Mouse (Mus musculus): ENCODE results near the gene Prkar2b.

Gene Prkar2b

DNA sequence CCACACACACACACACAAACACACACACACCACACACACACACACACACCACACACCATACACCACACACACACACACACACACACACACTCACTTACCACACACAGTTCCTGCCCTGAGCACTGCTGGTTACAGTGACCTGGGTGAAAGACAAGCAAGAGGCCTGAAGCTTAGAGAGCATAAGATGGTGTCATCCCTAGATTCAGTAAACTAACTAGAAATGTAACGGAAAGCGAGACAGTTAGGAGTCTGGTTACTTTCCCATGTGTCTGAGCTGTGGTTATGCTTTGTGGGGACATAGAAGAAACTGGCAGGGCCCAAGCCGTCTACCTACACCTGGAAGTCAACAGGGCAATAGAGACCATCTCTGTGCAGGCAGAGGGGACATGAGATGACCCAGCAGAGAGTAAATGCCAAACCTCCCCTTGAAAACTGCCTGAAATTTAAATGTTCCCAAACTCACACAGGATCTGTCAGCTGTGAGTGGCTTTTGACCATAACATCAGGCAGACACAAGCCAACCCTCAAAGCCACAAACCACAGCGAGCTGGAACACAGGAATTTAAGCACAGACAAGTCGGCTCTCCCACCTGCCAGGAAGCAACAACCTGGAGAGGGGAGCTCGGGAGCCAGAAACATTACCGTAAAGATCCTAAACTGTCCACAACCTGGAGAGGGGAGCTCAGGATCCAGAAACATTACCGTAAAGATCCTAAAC, 51.7 kb downstream of the Prkar2b start:
- no peak for DNase-seq (ENCODE audit: low spot score)

DNA sequence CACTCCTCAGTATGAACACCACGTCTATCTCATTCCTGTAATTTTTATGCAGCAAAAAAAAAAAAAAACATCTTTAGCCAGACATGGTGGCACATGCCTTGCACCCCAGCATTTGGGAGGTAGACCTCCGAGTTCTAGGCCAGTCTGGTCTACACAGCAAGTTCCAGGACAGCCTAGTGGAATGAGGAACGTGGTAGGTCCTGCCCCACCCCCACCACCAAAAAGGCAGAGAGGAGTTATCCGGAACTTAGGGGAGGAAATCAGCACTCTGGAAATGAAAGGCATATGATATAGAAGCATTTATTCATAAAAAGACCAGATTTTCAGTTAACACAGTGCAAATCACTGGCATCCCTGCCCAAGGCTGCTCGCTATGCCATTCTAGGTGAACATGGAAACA, 52.4 kb downstream of the Prkar2b start:
- DNase-seq (ENCODE audit: low spot score) = no peak

DNA sequence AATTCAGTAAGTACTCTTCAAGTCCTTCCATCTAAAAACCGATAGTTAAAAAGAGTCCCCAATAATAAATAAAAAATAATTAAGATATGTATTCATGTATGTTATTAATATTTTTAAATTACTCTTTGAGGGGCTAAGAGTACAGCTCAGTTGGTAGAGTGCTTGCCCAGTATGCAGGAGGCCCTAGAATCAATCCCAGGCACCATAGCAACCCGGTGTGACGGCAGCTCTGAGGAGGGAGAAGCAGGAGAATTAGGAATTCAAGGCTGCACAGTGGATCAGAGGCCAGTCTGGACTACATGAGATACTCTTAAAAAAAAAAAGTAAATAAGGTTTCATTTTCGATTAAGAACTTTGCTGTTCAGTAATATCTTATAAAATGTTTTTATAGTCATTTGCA, 53.5 kb downstream of the Prkar2b start:
- no peak for DNase-seq (ENCODE audit: low spot score)

DNA sequence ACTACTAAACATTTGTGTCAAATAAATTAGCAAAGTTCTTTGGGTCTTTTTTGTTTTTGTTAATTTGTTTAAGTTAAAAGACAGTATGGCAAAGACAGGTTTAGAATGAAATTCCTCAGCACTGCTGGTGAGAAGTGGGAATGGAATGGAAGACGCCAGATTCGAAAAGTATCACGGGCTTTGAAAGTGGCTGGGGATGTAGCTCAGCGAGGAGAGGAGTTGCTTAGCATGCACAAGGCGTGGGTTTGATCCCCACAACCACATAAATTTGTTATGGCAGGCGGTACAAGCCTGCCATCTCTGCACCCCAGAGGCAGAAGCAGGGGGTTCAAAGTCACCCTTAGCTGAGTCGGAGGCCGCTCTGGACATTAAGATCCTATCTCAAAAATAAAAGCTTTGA, 54.1 kb downstream of the Prkar2b start:
- no peak for DNase-seq (ENCODE audit: low spot score)

DNA sequence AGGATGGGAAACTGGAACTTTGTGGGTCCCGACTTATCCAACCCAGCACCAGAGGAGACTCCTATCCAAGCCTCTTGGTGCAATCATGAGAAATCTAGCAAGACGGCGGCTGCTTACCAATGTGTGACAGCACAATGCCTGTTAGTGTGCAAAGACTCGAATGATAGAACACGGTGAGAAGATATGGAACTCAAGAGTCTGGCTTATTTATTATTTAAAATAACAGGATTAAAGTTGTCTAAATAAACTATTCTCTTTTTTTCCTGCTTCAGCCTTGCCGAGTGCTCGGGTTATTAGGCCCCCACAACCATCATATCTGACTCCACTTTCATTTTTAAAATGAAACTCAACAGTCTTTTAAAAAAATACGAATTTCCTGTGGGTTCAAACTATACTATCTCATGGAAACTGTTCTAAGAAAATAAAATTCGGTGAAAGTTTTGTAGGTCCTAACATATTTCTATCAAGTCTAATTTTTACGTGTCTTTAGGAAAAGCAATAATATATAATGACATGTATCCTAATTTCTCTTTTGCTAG, 54.6 kb downstream of the Prkar2b start:
- no peak for DNase-seq (ENCODE audit: low spot score)

DNA sequence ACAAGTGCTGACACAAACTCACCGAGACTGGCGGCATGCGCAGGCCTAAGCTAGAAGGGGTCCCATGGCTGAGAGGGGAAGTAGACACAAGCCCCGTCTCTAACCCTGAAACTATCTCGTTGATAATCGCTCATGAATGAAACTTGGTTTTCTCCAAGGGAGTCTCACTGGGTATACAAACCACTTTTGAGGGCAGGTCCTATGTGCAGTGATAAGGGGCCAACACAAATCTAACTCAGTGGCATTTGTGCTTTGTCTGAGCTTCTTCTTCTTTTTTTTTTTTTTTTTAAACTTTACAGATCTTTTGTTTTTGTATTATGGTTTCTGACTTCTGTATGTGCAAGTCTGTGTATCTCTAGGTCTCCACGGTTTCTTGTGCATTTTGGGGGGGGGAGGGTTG, 60.6 kb downstream of the Prkar2b start:
- DNase-seq (ENCODE audit: low spot score) = no peak

DNA sequence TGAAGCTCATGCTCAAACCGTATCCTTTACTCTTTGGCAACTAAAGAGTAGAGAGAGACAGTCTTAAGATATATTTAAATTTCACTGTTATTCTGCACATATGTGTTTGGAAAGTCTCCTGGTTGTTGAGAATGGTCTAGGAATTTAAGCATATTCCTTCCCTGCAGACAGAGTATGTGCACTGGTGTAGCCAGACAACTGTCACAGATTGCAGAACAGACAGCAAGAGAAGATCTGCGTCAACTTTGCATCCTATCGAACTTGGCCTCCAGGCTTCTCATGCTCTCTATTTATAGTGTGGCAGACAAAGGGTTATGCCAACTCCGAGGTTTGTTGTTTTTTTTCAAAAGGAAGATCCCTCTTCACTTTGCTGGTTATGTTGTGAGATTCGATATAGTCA, 62.4 kb downstream of the Prkar2b start:
- DNase-seq (ENCODE audit: low spot score) = no peak

DNA sequence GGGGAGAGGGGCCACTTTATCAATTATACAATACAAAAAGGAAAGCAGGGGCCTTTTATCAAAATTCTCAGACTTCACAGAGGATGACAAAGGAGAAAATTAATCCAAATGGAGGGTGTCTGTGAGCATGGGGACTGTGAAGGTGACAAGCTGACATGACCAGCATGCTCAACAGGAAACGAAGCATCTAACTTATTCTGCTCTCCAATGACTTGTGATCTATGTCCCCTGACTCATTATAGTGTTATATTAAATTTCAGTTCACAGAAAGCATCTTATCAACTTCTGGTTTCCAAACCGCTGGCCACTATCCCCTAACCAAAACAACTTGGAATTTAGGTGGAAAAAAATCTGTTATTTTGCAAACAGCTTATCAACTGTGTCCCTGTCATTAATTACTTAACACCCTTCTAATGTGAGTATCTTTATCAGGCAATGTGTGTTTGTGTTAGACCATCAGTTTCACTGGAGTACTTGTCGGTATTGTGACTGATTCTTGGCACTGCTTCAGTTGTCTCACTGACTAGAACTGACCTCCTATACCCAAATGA, 63.7 kb downstream of the Prkar2b start:
- DNase-seq (ENCODE audit: low spot score) = no peak

DNA sequence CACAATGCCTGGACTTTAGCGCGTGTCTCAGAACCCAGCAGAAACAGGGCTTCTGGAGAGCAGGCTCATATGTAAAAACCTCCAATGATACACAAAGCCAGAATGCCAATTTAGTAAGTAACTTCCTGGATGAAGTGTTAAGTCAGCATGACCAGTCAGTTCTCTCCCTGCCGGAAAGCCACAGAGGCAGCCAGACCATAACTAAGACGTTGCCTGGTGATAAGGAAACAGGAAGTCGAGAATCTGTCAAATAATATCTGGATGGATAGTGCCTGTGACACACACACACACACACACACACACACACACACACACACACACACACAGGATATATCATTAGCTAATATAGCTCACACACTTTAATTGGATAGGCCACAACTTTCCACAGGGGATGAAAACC, 64.2 kb downstream of the Prkar2b start:
- DNase-seq (ENCODE audit: low spot score) = no peak

DNA sequence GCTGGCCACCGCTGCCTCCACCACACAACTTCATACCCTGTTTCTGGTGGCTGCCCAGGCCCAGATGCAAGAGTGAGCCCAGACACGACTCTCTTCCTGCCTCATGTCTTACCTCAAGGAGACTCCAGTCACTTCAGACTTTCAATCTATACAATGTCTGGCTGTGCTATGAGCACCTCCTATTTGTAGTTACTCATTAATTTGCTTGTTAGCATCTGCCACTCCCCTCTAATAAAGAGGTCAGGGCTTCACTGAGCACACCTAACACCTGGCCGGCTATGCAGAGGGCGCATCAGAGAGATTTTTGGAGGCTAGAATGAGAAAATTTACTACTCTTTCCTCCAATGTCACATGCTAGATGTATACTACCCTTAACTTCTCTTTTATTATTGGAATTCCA, 70.5 kb downstream of the Prkar2b start:
- DNase-seq (ENCODE audit: low spot score) = no peak

DNA sequence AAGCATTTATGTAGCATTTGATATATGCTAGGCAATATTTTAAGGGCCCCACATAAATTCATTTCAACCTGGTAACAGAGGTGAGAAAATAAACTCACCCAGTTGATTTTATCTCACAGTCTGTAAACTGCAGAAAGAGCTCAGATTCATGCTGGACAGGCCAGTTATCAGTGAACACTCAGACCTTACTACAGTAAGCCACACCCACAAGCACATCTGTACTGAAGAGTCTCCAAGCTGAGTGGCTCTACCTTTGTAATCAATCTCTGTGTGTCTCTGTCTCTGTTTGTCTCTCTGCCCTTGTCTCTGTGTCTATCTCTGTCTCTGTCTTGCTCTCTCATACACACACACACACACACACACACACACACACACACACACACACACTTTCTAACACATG, 71.4 kb downstream of the Prkar2b start:
- no peak for DNase-seq (ENCODE audit: low spot score)

DNA sequence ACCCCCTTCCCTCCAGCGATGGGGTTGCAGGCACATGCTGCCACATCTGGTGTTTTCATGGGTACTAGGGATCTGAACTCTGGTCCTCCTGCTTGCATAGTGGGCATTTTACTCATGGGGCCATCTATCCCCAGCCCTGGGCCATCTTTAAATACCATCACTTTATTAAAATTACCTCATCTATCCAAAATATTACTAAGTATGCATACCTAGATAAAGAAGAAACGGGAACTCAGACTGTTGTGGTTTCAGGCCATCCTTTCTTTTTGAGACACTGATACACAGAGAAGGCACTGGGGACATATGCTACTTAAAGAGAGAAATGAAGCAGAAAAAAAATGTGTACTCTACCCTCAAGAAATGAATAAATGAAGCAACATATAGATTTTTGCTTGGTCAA, 74.6 kb downstream of the Prkar2b start:
- DNase-seq (ENCODE audit: low spot score) = no peak

DNA sequence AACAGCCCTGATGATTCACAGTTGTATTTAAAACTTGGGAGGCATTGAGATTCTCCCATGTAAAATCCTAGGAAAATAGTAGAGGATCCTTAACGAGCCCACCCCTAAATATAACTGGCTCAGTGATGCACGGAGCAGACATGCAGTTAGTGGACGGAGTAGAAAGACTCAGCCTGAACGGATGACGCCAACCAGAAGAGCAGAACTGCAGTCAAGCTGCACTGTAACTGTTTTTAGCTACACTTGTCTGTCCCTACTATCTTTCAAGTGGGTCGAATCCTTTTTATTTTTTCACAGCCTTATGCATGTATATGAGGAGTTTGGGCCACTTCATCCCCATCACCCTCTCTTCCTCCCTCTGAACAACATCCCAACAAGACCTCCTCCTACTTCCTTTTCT, 75.4 kb downstream of the Prkar2b start:
- DNase-seq (ENCODE audit: low spot score) = no peak

DNA sequence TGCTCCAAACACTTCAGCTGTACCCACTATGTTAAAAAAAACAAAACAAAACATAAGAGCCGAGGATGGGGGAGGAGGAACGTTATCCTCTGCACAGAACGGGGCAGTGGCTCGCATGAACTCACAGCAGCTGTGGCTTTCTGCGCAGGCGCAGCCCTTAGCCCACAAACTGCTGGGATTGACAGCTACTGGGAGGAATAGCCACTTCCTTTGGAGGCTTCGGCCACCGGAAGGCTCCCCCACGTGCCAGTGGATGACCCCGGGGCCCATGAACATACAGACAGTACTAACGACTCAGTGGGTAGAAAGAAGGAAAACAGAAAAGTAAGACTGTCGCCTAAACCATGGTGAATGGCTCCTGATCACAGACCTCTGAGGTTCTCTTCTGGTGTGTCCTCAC, 76.4 kb downstream of the Prkar2b start:
- no peak for DNase-seq (ENCODE audit: low spot score)

DNA sequence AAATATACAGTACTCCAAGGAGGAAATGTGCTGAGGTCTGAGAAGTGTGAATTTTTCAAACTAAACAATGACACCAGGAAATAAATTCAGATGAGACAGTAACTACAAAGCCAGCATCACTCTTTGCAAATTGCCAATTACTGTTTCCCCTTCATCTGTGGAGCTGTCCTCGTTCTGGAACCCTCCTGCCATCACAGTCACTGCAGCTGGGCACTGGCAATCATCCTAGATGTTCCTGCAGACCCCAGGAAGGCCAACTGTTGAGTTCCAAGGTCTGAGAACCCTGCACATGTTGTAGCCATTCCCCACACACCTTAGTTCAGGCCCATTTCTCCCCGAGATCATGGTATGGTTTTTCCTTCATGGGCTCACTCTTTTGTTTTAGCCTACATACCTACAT, 76.9 kb downstream of the Prkar2b start:
- no peak for DNase-seq (ENCODE audit: low spot score)

DNA sequence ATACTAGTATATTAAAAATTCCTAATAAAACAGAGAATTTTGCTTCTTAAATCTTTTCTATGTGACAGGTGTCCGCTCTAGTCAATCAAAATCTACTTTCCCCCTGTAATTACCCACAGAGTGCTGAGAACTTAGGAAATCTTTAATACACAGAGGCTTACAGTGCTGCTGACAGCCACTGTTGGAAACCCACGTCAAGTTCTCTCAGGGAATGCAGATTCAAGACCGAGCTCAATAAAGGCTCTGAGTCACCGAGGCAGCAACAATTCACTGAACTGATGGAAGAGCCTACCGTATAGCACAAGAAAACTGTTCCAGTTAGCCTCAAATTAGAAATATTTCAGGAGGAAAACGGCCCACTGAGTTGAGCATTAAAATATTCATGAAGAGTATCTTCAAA, 77.3 kb downstream of the Prkar2b start:
- DNase-seq (ENCODE audit: low spot score) = no peak

DNA sequence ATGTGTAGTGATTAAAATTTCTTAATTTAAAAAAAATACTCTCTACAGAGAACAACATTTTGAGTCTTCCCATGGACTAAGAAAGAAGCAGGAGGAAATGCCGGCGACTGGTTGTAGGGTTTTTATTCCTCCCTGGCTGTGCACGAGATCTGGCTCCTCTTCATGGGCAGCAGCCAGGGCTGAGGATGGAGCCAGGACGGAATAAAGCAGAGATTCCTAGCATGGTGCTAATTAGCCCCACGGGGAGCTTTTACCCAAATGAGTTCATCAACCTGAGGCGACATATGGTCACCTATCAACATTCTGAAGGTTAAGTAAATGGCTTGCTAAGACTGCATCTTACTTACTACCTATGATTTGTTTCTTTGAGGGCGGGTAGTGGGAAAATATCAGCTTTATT, 77.9 kb downstream of the Prkar2b start:
- DNase-seq (ENCODE audit: low spot score) = no peak

DNA sequence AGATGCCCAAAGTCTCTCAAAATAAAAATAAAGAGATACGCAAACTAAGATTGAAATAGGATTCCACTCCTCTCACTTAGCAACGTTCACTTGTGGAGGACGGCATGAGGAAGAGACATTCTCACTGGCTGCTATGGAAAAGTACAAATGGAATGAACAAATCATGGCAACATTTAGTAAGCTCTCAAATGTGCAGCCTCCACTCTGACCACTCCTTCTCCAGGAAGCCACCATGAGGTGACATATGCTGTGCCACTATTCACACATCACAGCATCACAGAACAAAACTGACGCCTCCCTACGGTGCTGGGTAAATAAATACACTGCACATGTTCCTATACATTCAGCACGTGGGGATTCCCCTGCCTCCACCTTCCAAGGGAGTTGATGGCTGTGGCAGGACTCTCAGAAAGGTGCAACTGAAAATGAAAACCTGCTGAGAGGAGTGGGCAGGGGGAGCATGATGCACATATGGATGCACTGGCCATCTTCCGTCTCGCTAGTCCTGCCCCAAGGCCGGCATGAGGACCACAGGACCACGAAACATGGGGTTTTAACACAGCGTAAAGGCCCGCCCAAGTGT, 83.4 kb downstream of the Prkar2b start:
- no peak for DNase-seq (ENCODE audit: low spot score)

DNA sequence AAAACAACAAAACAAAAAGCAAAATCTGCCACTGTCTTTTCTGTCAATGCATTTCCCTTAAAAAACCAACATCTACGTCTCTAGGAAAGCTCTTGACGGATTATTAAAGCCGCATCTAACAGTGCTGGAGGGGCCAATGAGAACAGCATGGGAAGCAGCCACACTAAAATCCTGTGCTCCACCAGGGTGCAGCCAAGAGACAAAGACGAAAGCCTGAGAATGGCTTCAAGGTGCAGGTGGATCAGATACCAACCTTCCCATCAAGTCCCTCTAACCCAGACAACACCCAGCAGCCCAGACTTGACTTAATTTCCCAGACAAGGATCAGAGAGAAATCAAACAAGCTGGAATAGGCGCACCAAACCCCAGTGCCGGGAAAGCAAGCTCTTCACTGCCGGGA, 84.6 kb downstream of the Prkar2b start:
- no peak for DNase-seq (ENCODE audit: low spot score)

DNA sequence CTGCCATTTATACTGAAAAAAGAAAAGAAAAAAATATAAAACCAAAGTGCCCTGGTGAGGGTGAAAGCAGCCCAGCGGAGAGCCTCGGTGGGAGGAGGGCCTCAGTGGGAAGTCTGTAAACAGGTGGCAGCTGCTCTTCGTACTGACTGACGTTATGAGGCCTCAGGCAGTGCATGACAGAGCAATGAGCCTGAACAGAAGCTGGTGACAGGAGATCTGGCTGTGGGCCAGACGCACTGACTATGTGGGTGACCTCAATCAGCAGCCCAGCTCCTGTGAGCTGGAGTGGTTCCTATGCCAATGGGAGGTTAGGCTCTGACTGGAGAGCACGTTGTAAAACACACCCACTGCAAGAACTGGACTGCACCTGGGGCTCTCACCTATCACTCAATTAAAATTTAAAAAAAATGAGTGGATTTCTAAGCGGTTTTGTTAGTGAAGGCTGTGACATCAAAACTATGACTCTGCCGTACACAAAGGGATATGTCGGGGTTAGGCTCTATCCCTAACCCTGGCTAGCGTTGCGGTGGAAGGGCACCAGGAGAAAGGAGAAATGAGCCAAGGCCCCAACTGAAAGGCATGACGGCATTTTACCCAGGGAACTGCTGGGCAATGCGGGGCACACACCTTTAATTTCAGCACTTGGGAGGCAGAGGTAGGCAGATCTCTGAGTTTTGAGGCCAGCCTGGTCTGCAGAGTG, 87.5 kb downstream of the Prkar2b start:
- peak; percentile 31 for DNase-seq (ENCODE audit: low spot score)

DNA sequence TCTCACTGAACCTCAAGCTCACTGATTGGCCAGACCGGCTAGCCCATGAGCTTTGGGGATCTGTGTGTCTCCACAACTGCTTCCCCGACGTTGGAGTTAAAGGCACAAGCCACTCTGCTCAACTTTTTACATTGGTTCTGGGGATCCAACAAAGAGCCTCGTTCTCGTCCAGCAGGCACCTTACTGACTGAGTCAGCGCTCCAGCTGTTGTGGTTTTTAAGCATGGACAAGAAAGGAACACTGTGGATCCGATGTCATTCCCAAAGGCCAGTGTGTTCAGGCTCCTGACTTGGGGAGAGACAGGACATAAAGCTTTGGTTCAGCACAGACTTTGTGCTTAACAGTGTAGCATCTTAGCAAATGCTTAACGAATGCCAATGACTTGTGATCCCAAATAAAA, 89.5 kb downstream of the Prkar2b start:
- DNase-seq (ENCODE audit: low spot score) = no peak

DNA sequence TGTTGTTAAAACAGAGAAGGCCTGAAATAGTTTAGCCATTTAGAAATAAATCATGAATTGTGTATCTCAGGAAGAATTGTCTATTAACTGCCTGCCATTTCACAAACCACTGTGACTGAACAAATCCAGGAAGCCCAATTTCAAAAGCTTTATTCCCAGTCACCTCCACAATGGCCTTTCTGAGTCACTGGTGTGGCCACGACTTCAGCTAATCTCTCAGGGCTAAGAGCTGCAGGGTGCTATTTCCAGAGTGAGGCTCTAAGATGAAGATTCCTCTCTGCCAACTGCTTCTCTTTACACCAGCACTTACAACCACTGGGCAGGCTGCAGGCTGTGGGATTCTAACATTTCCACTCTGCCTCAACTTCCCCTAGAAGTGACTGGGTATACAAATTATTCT, 92.0 kb downstream of the Prkar2b start:
- no peak for DNase-seq (ENCODE audit: low spot score)

DNA sequence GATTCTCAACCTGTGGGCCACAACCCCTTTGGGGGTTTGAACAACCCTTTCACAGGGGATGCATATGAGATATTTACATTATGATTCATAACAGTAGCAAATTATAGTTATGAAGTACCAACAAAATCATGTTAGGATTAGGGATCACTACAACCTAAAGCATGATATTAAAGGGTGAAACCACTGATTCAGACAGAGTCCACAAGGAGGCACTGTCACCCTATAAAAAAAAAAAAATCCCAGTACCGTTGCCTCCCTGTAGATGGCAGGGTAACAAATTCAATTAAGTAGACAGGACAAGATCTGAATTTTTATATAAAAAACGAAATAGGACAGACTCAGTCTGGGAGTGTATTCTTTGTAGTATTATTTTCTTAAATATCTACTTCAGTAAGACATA, 93.6 kb downstream of the Prkar2b start:
- no peak for DNase-seq (ENCODE audit: low spot score)
